Mouse (Mus musculus): Measurements from ENCODE around the gene Noc4l.

Noc4l gene

GRCm38 (mm10) chr5:110609425-110609824 is 43.8 kb downstream of the Noc4l start:
- DNase-seq (ENCODE audit: low spot score in 2 of 2), result no peak

DNA sequence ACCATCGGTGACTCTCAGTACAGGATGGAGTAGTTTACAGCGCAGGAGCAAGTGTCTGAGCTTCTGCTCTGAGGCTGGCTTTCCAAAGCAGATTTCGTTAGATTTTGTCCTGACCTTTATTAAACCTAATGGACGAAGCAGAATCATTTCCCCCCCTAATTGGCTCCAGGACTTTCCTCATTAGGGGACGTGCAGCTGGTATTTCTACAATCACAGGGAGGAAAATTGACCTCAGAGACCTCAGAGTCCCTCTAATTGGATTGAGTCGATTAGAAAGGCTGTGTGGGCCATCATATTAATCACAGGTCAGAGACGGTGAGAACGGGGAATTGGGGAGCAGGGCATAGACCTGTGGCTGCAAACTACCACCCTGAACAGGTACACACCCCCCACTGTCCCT is 44.3 kb downstream of the Noc4l start:
- no peak for DNase-seq (ENCODE audit: low spot score in 2 of 2)

DNA sequence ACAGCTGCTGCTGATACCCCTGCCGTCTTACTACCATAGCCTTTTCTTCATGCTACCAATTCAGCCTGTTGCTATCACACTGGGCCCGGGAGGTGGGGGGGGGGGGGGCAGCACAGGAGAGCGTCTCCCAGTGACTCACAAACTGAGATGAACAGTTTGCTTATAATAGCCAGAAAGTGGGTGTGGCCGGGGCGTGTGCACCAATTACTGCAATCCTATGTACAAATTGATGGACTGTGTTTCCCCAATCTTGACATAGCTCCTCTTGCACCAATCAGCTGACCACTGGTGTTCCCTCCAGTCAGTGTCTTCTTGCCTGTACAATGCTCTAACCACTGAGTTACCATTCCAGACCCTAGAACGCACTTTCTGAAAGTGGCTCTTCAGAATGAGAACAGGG is 44.9 kb downstream of the Noc4l start:
- DNase-seq (ENCODE audit: low spot score in 2 of 2), result no peak

DNA sequence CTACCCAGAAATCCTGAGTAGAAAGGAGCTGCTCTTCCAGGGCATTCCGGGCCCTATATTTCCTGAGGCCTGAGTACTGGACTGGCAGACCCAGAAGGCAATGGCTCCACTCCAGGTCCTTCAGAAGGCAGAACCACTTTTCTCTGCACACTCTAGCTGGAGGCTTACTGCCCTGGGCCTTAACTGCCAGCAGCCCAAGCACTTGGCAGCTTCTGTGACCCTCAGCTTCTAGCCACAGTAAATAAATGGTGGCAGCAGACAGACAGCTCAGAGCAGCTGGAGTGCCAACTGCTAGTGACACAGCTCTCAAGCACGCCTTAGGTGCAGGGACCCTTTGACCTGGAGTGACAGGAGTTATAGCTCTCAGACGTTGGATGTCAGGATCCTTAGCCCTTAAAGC is 45.5 kb downstream of the Noc4l start:
- no peak for DNase-seq (ENCODE audit: low spot score in 2 of 2)

- DNase-seq (ENCODE audit: low spot score in 2 of 2), result no peak
These were observed 47.5 kb downstream of the Noc4l start for GRCm38 (mm10) chr5:110605531-110606221.

- no peak for DNase-seq (ENCODE audit: low spot score in 2 of 2)
These were observed 48.9 kb downstream of the Noc4l start for GRCm38 (mm10) chr5:110604311-110604710.

DNA sequence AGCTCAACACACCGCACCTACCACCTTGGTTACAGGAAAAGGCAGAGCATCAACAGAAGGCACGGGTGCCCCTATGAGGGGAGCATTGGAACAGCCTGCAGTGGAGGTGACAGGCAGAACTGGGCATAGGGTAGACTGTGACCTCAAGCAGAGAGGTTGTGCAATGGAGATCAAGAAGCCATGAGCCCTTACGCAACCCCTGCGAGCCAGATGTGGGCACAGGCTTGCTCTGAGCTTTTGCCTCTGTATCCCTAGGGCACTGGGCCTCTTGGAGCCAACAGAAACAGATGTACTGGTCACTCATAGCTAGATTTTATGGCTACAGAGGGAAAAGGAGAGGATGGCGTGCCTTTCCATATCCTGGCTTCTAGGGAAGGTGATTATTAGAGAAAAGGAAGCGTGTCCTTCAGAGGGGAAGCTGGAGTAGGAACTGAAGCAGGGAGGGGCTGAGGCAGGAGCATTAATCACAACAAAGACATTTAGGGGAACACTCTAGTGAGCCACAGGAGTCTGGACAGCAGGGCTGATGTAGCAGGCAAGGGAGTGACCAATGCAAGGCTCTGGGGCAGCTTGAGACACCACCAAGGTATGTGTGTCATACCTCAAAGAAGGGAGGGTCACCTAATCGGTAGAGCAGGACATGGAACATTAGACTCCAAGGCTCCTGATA is 50.1 kb downstream of the Noc4l start:
- DNase-seq (ENCODE audit: low spot score in 2 of 2), result no peak

Measured in spleen, postnatal 4 days (tissue).